Mouse (Mus musculus): ENCODE data around the gene Hmgb4.

The Hmgb4 gene

DNA sequence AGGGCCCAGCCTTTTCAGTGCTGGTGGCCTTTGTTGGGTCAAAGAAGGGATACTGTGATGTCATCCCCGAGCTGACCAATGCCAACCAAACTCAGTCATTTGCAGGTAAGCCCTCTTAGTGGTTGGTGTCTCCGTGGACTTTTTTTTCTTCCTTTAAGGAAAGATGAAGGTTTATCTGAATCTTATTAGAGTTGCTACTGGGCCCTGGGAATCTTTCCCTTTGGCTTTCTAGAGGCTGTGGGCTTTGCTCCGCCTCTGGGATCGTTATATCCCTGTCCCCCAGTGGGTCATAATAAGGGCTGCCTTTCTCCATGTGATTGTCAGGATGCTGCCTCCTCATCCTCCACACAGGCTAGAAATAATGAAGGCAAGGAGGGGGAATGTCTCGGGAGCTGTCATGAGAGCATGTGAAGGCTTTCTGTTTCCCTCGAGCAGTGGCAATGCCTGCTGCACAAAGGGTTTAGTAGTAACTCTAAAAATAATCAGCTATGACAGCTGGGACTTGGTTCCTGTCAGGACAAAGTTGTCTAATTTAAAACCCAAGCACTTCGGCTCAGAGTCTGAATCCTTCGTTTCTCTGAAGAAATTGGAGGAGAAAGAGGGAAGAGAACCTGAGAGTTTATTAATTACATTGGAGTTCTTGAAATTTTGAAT is at the start of gene Hmgb4:
Gene Hmgb4 (minus strand): TSS at position 51 of the 654 bp plus-strand sequence.
- DNase-seq = no peak

DNA sequence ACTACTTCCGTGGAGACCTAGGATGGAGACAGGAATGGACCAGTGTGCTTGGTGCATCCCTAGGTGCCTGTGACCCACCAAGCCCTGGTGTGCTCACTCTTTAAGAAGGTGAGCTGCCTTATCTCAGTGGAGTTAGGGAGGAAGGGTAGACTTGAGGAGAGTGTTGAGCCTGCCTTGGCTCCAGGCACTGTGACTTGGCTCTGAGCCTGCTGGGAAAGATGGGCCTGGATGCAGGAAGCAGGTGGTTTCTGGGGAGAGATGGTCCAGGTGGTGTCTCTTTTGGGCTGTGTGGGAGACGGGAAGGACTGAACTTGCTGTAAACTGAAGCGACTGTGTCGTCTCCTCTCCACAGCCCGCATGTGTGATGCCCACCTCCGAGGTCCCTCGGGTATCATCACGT is 45.3 kb upstream of the Hmgb4 start:
- no peak for DNase-seq

DNA sequence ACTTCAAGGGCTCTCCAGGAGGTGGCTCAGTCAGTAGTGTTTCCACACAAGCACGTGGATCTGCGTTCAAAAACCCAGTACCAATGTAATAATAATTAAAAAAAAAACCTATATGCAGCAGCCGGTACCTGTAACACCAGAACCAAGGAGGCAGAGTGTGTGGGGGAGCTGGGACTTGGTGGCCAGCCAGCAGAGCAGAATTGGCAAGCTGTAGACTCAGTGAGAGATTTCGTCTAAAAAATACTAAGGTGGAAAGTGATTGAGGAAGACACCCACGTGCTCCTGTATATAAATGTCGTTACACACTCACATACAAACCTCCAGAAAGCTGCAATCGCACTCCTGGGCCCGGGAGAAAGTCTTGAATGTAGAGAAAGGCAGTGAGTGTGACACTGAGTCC is 43.3 kb upstream of the Hmgb4 start:
- no peak for DNase-seq

DNA sequence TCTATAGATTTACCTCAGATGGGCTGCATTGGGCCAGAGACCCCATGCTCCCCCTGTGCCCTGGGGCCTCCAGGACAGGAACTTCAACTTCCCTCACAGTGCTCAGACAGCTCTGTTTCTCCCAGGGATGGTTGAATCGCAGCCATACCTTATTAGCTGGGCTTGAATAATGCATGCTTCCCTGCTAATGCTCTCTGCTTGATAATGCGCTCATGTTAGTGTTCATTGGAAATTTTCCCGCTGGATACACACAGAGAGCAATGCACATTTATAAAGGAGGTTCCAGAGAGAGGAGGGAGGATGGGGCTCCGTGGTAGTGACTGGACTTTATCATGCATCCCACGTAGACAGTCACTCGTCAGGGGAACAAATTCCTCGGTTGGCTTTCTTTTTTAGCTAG is 27.3 kb upstream of the Hmgb4 start:
- DNase-seq = no peak

DNA sequence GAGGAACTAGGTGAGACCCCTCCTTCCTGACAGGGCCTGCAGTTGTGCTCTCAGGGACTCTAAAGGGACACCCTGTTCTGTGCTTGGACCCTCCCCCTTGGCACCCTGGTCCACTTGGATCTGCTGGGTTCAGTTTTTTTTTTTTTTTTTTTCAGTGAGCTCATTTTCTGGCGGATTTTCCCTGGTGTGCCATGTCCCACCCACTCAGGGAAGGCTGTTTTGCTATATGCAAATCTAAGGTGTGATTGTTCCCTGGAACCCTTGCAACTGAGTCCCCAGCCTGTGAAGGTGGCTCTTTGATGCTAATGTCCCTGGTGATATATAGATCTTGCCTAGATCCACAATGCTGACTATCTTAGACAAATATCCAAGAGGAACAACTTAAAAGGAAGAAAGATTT is 24.3 kb upstream of the Hmgb4 start:
- no peak for DNase-seq

DNA sequence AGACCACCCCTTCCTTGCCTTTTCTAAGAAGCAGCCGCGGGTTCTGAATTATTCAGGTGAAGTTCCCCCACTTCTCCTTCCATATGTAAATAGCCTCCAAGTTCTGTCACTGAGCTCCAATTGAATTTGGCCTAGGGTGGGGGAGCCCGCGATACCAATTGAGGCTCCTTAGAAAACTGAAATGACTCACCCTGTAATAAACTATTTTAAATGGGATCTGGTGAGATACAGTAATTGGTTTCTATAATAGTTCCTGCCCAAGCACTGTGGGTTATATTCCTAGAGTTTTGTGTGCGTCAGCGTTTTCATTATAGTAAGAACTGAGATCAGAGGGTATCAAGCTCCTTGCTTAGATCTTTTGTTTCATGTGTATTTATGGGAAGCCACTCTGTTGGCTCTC is 14.8 kb upstream of the Hmgb4 start:
- DNase-seq = no peak

DNA sequence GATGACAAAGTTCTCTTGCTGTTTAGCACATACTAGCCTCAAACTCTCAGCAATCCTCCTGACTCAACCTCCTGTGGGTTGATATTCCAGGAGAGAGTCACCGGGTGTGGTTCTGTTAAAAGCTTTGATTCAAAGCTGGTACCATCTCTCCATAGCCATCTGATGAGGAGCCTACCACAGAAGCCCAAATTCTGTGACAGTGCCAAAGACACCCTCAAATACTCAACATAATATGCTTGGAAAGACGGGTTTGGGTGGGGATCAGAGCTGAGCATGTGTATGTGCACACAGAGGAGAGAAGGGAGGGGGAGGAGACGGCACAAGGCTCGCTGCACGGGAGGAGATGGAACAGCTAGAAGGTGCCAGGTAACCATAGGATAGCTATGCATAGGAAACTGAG is 14.4 kb upstream of the Hmgb4 start:
- no peak for DNase-seq

DNA sequence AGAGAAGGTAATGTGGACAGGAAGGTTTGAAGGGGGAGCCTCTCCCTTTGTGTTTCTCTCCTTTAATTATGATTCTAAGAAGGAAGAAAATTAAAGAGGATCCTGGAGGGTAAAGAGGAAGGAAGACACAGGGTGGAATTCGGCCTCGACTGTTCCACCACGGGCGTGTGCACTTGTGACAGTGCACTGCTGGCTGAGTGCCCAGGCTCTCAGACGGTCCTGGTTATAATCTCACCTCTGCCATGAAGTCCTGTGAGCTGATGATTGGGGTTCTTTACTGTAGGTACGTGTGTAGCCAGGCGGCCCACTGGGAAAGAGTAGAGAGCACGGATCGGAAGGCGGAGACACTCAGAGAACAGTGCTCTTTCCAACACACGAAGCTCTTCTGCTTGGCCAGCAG is 12.4 kb upstream of the Hmgb4 start:
- DNase-seq = no peak

DNA sequence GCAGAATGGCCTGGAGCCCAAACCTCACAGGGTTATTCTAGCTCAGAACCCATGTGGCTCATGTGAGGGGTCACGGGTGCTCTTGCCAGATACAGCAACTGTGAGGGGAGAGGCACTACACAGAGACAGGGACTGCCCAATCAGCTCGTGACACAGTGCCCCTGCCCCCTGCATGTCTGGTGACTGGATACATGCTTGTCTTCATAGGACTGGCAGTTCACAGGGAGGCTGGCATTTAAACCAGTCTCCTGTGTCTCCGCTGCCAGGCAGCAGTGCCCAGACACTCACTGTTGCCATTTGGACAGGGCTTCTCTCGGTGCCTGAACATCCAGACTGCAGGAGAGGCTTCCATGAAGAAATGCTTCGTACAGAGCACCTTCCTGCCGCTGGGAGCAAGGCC is 11.7 kb upstream of the Hmgb4 start:
- DNase-seq = no peak

DNA sequence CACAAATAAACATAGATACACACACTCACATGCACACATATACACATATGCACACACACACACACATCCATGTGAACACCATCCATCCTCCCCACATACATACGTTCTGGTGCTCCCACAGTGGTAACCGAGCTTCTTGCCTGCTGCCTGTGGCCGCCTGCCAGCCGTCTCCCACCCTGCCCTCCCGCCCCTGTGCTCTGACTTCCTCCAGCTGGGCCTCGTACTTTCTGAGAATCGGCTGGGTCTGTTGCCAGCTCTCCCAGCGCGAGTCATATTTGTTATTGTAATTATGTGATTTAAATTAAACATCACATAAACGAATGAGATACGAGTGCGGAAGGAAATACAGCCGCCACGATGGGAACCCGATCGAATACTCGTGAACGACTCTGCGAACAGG is 10.2 kb upstream of the Hmgb4 start:
- DNase-seq = no peak

DNA sequence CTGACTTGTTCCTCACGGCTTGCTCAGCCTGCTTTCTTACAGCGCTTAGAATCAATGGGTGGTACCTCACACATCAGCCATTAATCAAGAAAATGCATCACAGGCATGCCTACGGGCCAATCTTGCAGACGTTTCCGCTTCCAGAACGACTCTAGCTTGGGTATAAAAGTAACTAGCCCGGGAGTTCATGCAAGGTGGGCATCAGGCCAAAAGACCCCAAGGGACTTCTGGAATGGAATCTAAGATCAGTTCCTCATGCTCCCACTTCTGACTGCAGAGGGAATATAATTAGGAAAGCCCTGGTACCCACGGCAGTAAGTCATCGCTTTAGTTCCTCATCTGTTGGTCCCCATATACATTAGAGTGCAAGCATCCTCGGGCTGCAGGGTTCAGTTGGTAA is 9.4 kb upstream of the Hmgb4 start:
- no peak for DNase-seq

DNA sequence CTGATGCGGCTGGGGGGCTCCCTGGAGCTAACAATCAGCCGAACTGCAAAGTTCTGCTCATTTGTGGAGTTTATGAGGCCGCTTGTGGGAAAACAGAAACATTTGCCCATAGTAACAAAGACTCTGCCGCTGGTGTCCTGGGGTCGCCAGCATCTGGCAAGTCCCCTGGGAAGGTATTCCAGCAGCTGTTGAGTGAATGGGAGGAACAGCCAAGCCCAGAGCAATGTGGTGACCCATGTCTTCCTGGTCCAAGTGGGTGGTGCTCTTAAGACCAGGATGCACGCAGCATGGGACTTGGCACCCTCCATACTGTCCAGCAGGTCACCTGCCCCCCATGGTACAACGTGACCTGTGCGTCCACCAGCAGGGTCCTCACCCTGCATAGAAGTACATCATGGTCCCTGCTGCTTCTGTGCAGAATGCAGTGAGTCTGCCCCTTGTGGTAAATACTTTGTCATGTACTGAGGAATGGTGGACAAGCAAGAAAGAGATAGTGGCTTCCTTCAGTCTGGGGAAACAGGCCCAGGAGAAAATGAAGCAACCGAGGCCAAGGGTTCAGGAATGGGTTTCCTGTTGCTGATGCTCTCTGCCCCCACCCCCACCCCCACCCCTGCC is 8.6 kb upstream of the Hmgb4 start:
- no peak for DNase-seq

DNA sequence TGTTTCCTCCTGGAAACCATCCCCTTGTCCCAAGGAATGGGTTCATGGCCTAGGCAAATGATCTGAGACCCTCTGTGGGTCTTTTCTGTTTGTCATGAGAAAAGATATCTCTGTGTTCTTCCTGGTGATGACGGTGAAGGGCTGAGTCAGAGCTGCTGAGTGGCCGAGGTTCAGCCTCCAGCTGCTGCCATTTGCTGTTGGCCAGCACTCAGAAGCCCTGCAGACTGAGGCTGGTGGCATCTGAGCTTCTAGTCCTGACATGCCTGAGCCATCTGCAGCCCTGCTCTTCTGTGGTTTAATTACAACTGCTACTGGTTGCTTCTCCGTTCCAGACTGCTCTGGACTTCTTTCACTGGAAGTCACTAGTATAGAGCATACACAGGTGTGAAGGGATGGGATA is 4.6 kb upstream of the Hmgb4 start:
- no peak for DNase-seq

DNA sequence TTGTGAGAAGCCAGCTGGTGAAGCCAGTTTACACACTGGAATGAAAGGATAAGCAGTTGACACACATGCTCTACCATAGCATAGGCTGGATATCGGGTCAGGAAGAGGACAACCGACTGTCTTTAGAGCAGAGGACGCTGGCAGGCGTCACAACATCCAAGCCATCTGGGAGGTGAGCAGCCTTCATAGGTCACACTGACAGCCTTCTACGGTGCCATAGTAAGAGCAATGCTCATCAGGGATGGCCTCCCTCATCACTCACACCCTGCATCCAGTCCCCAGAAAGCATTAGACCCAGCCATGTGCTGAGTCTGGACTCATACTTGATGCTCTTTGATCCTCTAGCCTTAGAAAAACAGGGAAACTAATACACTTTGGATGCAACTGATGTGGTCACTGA is 3.7 kb upstream of the Hmgb4 start:
- DNase-seq = no peak

DNA sequence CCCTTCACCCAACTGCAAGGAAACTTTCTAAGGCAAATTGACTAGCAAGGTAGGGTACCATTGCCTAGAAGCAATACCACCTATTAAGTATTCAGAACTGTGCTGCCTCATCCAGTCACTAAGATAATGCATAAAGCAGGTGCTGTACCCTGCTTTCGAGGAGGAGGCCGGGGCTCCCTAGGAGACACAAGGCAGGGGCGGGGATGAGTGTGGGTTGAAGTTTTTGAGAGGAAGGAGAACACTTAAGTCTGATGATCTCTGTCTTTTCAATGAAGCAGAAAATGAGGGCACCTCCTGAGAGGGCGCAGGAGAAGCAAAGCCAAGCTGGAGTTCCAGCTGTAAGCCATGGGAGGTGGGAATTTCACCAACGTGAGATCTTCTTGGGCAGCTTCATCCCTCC is 1.5 kb downstream of the Hmgb4 start:
- DNase-seq = no peak

DNA sequence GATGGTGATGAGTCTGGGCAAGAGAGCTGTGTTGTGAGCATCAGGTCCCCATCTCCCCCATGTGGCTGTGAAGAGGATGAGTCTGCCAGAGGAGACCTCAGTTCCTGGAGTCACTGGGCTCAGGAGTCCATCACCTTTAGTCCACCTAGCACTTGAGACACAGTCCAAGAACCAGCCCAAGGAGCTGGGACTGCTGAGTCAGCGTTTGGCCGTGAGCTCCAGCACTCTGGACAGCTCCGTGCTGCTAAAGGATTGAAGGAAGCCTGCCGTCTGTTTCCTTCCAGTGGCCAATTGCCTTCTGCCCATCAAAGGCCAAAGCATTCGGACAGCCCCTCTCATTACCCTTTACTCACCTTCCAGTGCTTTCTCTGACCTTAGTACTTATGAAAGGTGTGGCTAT is 12.1 kb downstream of the Hmgb4 start:
- no peak for DNase-seq

DNA sequence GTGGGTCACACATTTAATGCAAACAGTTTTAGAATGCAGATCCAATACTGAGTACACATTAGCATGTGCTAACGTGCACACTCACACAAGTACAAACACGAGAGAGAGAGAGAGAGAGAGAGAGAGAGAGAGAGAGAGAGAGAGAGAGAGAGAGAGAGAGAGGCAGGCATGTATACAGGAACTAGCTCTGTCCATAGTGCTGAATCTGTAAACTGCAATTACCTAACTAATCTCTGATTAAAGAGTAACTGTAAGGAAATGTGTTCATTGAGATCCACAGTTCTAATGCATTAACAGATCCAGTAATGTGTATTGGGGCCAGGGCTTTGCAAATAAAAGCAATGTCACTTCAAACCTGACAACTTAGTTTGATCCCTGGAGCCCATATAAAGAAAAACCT is 15.6 kb downstream of the Hmgb4 start:
- no peak for DNase-seq

DNA sequence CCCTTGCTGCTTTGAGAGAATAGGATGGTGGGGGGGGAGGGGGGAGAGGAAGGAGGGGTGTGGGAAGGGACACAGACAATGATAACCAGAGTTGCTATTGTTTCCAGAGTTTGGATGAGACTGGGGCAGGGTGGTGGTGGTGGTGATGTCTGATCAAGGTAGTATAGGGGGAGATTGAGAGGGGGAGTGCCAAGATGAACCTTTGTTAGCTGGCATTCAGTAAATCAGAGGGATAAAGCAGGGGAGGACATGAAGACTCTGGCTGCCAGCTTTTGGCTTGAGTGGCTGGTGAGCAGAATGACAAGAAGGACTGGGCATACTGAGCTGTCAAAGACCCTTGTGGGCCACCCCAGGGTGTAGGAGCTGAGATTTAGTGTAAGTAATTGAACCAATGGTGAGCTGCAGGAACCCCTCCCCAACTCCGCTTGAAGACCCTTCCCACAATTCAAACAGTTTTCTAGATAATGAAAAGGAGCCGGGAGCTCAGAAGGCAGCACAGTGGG is 18.9 kb downstream of the Hmgb4 start:
- no peak for DNase-seq

DNA sequence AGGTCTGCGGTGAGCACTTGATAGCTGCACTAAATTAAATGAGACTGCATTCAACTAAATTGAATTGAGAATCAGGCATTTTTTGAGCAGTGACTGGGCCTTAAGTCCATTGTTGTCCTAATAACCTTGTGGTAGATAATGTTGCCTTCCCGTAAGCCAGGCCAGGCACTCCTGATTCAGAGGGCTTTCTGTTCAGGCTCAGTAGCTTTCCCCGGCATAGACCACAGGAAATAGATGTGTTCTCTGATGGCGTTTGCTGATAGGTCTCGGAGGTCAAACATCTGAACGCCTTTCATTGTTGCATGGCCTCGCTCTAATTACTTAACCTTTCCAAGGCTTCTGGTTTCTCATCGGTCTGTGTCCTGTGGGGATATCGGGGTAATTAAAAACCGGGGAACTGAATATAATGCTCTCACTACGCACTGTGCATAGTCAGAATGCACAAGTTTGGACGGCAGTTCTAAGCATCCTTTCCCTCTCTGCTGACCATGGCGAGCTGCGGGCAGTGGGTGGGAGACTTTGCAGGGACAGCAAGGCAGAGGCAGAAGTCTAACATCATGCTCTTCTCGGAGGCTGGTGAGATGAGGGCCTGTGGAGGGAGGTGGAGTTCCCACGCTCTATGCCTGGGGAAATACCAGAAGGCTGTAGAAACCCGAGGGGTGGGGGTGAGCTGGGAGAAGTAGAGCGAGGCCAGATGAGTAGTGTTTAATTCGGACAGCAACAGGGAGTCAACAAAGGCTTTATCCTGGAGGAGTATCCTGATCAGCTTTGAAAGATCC is 19.5 kb downstream of the Hmgb4 start:
- DNase-seq = no peak

DNA sequence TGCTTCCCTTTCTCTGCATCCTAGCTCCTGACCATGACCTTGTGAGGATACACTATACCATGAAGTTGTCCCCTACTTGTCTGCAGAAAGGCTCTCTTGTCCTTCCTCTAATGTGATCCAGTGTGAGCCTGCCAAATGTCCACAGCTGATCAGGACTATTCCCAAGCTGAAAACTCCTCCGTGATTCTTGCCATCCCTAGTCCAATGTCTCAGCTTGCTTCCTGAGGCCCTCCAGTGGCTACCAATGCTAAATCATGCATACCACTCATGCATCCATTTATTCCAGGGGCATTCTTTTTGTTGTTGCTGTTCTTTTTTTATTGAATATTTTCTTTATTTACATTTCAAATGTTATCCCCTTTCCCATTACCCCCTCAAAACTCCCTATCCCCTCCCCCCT is 21.6 kb downstream of the Hmgb4 start:
- no peak for DNase-seq

DNA sequence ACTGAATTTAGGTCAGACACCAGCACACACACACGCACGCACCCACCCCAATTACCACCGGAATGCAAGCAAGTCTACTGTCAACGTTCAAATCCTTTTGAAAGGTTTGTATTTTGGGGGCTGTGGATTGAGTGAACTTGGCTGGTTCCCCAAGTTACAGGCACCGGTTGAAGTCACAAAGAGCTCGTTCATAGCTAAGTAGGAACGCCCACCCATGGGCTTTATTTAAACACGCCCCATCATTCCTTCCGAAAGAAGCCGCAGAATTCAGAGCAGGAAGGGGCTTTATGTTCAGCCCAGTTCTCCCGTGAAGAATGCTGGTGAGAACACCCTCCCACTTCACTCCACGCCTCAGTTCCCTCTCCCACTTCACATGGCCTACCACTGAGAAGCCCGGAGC is 27.3 kb downstream of the Hmgb4 start:
- DNase-seq = no peak

DNA sequence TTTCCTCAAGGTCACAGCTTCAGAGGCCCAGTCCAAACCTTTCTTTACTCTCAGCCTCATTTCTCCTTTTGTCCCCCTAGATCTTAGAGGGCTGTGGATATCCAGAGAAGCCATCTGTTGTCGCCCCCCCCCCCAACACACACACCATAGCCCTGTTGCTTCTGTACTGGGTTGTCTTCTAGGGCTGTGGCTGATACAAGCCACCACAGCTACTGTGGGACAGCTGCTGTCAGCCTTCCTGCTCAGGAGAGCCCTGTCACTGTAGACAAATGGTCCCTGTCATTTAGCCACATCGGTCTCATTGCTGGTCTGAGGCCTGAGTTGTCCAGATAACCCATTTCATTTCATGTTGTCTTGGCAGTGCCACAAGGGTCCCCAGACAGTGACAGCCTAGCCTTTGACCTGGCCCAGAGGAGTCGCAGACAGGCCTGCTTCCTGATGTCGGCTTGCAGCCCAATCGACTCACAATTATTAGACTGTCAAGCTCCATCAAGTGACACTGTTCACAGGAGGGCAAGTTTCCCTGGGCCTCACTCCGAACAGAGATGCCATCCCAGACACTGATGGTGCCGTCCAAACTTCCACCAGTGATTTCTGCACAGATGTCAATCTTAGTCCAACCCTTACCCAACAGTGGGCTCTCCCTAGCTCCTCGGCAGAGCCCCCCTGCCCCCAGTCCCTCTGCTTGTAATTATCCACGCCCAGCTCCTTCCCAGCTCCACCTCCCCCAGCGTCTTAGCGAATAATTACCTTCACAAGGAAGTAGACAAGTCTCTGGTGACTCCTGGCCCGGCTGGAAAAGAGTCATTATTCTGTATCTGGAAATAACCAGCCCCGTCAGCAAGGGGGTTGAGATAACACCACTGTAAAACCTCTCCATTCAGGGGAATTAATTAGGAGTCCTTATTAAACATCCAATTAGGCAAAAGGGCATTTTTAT is 33.1 kb downstream of the Hmgb4 start:
- no peak for DNase-seq

DNA sequence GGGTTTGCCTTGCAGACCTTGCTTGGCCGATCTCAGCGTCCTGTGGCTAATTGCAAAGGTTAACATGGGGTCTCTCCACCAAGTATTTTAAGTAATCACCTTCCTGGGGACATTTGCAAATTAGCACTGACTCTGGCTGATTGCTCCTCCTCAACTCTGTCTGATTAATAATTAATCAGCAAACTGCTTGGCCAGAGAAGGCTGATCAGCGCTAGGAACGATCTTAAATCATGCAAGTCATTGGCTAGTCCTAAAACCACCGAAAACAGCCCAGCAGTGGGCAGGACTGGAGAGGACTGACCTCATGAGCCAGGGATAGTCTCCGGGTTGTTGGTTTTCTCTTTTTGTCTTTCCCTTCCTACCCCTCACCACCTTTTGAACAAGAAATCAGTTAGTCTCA is 36.3 kb downstream of the Hmgb4 start:
- DNase-seq = no peak
